Mouse (Mus musculus) heart, adult 9 months (tissue): ENCODE data around the gene Rgma.
A peak's percentile ranks its signal among the peaks of the same experiment; 100 is the strongest.

ENCODE experiments used
- DNase-seq, 2 experiments: peaks; one replicate each; pipeline ENCODE4 v3.0.0; 2022; ENCODE audit warnings: low spot score in 2 of 2

The Rgma gene

GRCm38 (mm10) chr7:73371587-73372321, 3.6 kb upstream of the Rgma start:
- DNase-seq, result peak in 1 of 2 experiments; percentile 20

- peak; percentile 60 to 88 for DNase-seq
Measured at GRCm38 (mm10) chr7:73372352-73372970, 2.8 kb upstream of the Rgma start.

- peak; percentile 51 to 67 for DNase-seq
Measured at GRCm38 (mm10) chr7:73374727-73375126, 582 bp upstream of the Rgma start.

- DNase-seq, result peak; percentile 65 to 84
Measured at GRCm38 (mm10) chr7:73376101-73377001, 1.0 kb downstream of the Rgma start.

GRCm38 (mm10) chr7:73377307-73377706, 2.0 kb downstream of the Rgma start:
- DNase-seq, result no peak

- DNase-seq, result no peak
Measured at GRCm38 (mm10) chr7:73378034-73378433, 2.7 kb downstream of the Rgma start.

GRCm38 (mm10) chr7:73382843-73383242, 7.5 kb downstream of the Rgma start:
- DNase-seq, result no peak

- DNase-seq, result no peak
Measured at GRCm38 (mm10) chr7:73388866-73389265, 13.6 kb downstream of the Rgma start.

- DNase-seq, result no peak
Measured at GRCm38 (mm10) chr7:73389419-73389818, 14.1 kb downstream of the Rgma start.

GRCm38 (mm10) chr7:73389871-73390294, 14.6 kb downstream of the Rgma start:
- no peak for DNase-seq

- peak in 1 of 2 experiments; percentile 54 for DNase-seq
Measured at GRCm38 (mm10) chr7:73390426-73391001, 15.2 kb downstream of the Rgma start.

GRCm38 (mm10) chr7:73391002-73391517, 15.8 kb downstream of the Rgma start:
- DNase-seq, result peak; percentile 89 to 92

GRCm38 (mm10) chr7:73391518-73392321, 16.4 kb downstream of the Rgma start:
- peak; percentile 55 to 65 for DNase-seq

GRCm38 (mm10) chr7:73392359-73392758, 17.1 kb downstream of the Rgma start:
- no peak for DNase-seq

GRCm38 (mm10) chr7:73393307-73394012, 18.2 kb downstream of the Rgma start:
- DNase-seq, result no peak

GRCm38 (mm10) chr7:73394013-73394409, 18.7 kb downstream of the Rgma start:
- no peak for DNase-seq

- peak; percentile 51 to 74 for DNase-seq
Measured at GRCm38 (mm10) chr7:73398319-73398718, 23.0 kb downstream of the Rgma start.

GRCm38 (mm10) chr7:73398806-73399442, 23.6 kb downstream of the Rgma start:
- DNase-seq, result no peak

- DNase-seq, result peak; percentile 54 to 75
Measured at GRCm38 (mm10) chr7:73399501-73400044, 24.3 kb downstream of the Rgma start.
